Mouse (Mus musculus): Measurements from ENCODE around the gene A930017K11Rik.
A peak's percentile ranks its signal among the peaks of the same experiment; 100 is the strongest.

A930017K11Rik gene

GRCm38 (mm10) chr17:25922120-25922519, 30.2 kb downstream of the A930017K11Rik start:
- no peak for DNase-seq

- peak; percentile 100 for DNase-seq
Observed at GRCm38 (mm10) chr17:25919786-25920642, 32.4 kb downstream of the A930017K11Rik start.

- peak; percentile 62 for DNase-seq
Observed at GRCm38 (mm10) chr17:25919144-25919785, 33.1 kb downstream of the A930017K11Rik start, which contains the start of gene Rab40c. Gene Rab40c (minus strand): TSS chr17:25919727.

- no peak for DNase-seq
Observed at GRCm38 (mm10) chr17:25918037-25918750, 34.2 kb downstream of the A930017K11Rik start.

- DNase-seq: no peak
Observed at GRCm38 (mm10) chr17:25916931-25917647, 35.3 kb downstream of the A930017K11Rik start.

- DNase-seq: no peak
Observed at GRCm38 (mm10) chr17:25914295-25914694, 38.1 kb downstream of the A930017K11Rik start.

- no peak for DNase-seq
Observed at GRCm38 (mm10) chr17:25913877-25914275, 38.5 kb downstream of the A930017K11Rik start.

- peak; percentile 89 for DNase-seq
Observed at GRCm38 (mm10) chr17:25913186-25913876, 39.0 kb downstream of the A930017K11Rik start.

- peak; percentile 35 for DNase-seq
Observed at GRCm38 (mm10) chr17:25911816-25912215, 40.5 kb downstream of the A930017K11Rik start.

- DNase-seq: no peak
Observed at GRCm38 (mm10) chr17:25907640-25908039, 44.7 kb downstream of the A930017K11Rik start.

GRCm38 (mm10) chr17:25903061-25903460, 49.3 kb downstream of the A930017K11Rik start:
- DNase-seq: no peak

- no peak for DNase-seq
Observed at GRCm38 (mm10) chr17:25900193-25900592, 52.2 kb downstream of the A930017K11Rik start.

All from layer of hippocampus, adult 9-11 months (tissue).